Mouse (Mus musculus): Measurements from ENCODE around the gene Prss30.

Gene Prss30

GRCm38 (mm10) chr17:23980297-23980909, at the start of gene Prss30:
Prss30 (minus strand) TSS chr17:23980566.
- no peak for DNase-seq (ENCODE audit: low read depth, low spot score)

GRCm38 (mm10) chr17:24029477-24029876, 49.1 kb upstream of the Prss30 start:
- DNase-seq (ENCODE audit: low read depth, low spot score): no peak

GRCm38 (mm10) chr17:24021375-24022199, 41.2 kb upstream of the Prss30 start:
- DNase-seq (ENCODE audit: low read depth, low spot score): no peak

GRCm38 (mm10) chr17:24020696-24021095, 40.3 kb upstream of the Prss30 start:
- DNase-seq (ENCODE audit: low read depth, low spot score): no peak

- peak; percentile 80 for DNase-seq (ENCODE audit: low read depth, low spot score)
Observed at GRCm38 (mm10) chr17:24015727-24016126, 35.4 kb upstream of the Prss30 start.

- DNase-seq (ENCODE audit: low read depth, low spot score): peak; percentile 51
Observed at GRCm38 (mm10) chr17:24014433-24014965, 34.1 kb upstream of the Prss30 start.

- no peak for DNase-seq (ENCODE audit: low read depth, low spot score)
Observed at GRCm38 (mm10) chr17:24012921-24013320, 32.6 kb upstream of the Prss30 start.

- DNase-seq (ENCODE audit: low read depth, low spot score): no peak
Observed at GRCm38 (mm10) chr17:24009617-24010016, 29.3 kb upstream of the Prss30 start.

- DNase-seq (ENCODE audit: low read depth, low spot score): no peak
Observed at GRCm38 (mm10) chr17:24008105-24008504, 27.7 kb upstream of the Prss30 start.

GRCm38 (mm10) chr17:24007391-24007790, 27.0 kb upstream of the Prss30 start:
- no peak for DNase-seq (ENCODE audit: low read depth, low spot score)

- no peak for DNase-seq (ENCODE audit: low read depth, low spot score)
Observed at GRCm38 (mm10) chr17:24006930-24007329, 26.6 kb upstream of the Prss30 start.

GRCm38 (mm10) chr17:24005049-24005448, 24.7 kb upstream of the Prss30 start:
- no peak for DNase-seq (ENCODE audit: low read depth, low spot score)

- DNase-seq (ENCODE audit: low read depth, low spot score): no peak
Observed at GRCm38 (mm10) chr17:24004071-24004665, 23.8 kb upstream of the Prss30 start.

GRCm38 (mm10) chr17:24000404-24000803, 20.0 kb upstream of the Prss30 start:
- no peak for DNase-seq (ENCODE audit: low read depth, low spot score)

GRCm38 (mm10) chr17:23998383-23998782, 18.0 kb upstream of the Prss30 start:
- DNase-seq (ENCODE audit: low read depth, low spot score): no peak

GRCm38 (mm10) chr17:23997901-23998300, 17.5 kb upstream of the Prss30 start, which contains the start of gene Prss22:
Prss22 (minus strand) TSS chr17:23998100.
- DNase-seq (ENCODE audit: low read depth, low spot score): no peak

GRCm38 (mm10) chr17:23995421-23995820, 15.1 kb upstream of the Prss30 start:
- no peak for DNase-seq (ENCODE audit: low read depth, low spot score)

GRCm38 (mm10) chr17:23994667-23995066, 14.3 kb upstream of the Prss30 start:
- no peak for DNase-seq (ENCODE audit: low read depth, low spot score)

- DNase-seq (ENCODE audit: low read depth, low spot score): peak; percentile 94
Observed at GRCm38 (mm10) chr17:23993559-23994428, 13.4 kb upstream of the Prss30 start.

GRCm38 (mm10) chr17:23992789-23993553, 12.6 kb upstream of the Prss30 start:
- no peak for DNase-seq (ENCODE audit: low read depth, low spot score)

GRCm38 (mm10) chr17:23989802-23990201, 9.4 kb upstream of the Prss30 start:
- no peak for DNase-seq (ENCODE audit: low read depth, low spot score)
